Mouse (Mus musculus): ENCODE results near the gene Abhd8.

DNA sequence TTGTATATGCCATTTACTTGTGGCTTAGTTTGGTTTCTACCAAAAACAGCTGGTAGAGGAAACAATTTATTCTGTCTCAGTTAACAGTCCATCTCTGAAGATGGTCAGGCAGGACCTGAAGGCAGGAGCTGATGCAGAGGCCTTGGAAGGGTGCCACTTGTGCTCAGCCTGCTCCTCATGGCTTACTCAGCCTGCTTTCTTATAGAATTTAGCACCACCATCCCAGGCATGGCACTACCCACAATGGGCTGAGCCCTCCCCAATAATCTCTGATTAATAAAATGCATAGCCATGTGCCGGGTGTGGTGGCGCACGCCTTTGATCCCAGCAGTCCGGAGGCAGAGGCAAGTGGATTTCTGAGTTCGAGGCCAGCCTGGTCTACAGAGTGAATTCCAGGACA, 2.7 kb upstream of the Abhd8 start:
- TF ChIP-seq CTCF (conservative IDR thresholded peaks at IDR 0.05; ENCODE audit: low read length) (no peak), NANOG (IDR thresholded peaks at IDR 0.05; ENCODE audit: borderline replicate concordance, low read length) (no peak)
